Mouse (Mus musculus) heart, adult 9 months (tissue): ENCODE data around the gene Bnip1.

Experiments used
- DNase-seq, 2 experiments: peaks; one replicate each; pipeline ENCODE4 v3.0.0; 2022; ENCODE audit warnings: low spot score in 2 of 2

Bnip1 gene

GRCm38 (mm10) chr17:26780750-26781571, at the start of gene Bnip1:
Gene Bnip1, plus strand, starts transcription at chr17:26781066.
- peak; percentile 63 to 74 for DNase-seq

DNA sequence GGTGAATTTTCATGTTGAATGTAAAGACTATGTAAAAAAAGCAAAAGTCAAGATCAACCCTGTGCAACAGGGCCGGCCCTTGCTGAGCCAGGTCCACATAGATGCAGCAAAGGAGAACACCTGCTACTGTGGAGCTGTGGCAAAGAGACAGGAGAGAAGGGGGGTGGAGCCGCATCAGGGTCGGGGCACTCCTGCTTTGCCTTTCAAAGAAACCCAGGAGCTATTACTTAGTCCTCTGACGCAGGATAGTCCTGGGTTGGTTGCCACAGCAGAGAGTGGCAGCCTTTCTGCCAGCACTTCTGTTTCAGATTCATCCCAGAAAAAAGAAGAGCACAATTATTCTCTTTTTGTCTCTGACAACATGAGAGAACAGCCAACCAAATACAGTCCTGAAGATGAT, 38.3 kb upstream of the Bnip1 start:
- DNase-seq, result no peak

DNA sequence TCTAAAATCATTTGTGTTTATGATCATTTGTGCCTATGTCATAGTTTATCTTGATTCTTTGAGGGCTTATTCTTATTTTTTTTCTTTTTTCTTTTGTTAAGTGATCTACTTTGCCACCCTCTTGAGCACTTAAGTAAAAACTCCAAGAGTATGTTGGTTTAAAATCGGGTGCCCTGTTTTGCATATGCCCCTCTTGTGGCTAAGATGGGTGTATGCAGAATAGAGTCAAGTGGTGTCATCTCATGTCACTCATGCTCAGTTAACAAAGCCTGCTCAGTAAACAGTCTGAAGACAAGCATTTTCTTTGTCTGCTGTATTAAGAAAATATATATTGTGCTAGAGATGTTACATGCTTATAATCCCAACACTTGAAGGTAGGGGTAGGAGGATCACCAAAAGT, 37.6 kb upstream of the Bnip1 start:
- DNase-seq, result no peak

GRCm38 (mm10) chr17:26749975-26750374, 30.9 kb upstream of the Bnip1 start:
- no peak for DNase-seq

DNA sequence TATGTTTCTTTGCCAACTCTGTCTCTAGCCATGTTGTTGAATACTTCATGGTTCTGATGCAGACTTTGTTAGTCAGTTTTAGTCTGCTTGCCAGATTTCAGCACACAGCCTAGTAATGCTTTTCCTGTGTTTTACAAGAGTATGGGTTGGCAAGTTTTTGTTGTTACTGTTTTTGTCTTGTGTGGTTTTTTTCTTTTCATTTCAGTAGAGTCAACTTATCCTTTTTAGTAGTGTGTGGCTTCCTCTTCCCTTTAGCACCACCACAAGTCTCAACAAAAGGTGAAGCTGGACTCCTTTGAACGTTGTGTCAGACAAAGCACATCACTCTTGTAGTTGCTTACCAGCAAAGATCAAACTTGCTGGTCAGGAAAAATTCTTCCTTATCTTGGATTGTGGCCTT, 28.6 kb upstream of the Bnip1 start:
- DNase-seq, result no peak

GRCm38 (mm10) chr17:26753476-26753875, 27.4 kb upstream of the Bnip1 start:
- DNase-seq, result peak; percentile 10 to 23

DNA sequence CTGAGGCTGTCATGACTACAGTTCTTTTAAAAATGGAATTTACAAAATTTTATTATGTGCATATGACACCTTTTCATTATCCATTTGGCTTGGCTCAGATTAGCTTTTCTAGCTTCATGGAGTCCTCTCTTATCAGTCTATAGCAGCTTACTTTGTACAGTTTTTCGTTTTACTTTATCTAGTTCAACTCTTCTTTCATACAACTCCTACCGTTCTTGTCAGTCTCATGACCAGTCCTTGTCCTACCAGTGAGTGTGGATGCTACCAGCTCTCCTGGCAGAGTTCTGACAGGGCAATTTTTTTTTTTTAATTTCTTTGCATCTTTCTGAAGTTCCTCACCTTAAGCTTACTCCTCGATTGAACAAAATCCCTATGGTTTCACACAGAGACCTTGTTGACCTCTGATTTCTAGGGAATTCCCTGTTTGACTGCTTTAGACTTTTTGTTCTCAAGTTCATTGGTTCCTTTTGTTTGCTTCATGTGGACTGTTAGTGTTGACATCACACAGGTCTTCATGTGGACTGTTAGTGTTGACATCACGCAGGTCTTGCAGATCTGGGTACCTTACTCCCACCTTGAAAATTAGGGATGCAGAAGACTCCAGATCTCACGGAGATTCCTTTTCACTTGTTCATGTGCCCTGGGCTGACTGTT, 13.6 kb upstream of the Bnip1 start:
- no peak for DNase-seq

GRCm38 (mm10) chr17:26767754-26768124, 13.1 kb upstream of the Bnip1 start:
- DNase-seq, result no peak

DNA sequence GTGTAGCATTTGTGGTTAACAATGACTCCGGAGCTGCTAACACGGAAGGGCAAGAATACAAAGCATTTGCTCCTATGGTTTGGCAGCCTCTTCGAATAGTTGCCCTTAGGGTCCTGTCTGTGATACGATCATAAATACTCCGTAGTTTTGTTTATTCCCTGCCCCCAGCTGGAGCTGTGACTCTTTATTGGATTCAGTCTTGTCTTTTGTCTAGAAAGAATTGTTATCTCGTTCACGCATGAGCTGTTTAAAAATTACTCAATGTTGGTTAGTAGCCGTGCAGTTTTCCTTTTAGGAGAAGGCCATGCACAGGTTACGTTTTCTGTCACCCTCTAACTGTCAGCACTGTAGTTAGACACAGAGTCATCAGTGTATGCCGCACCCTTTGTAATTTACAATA, 4.7 kb upstream of the Bnip1 start:
- DNase-seq, result no peak

DNA sequence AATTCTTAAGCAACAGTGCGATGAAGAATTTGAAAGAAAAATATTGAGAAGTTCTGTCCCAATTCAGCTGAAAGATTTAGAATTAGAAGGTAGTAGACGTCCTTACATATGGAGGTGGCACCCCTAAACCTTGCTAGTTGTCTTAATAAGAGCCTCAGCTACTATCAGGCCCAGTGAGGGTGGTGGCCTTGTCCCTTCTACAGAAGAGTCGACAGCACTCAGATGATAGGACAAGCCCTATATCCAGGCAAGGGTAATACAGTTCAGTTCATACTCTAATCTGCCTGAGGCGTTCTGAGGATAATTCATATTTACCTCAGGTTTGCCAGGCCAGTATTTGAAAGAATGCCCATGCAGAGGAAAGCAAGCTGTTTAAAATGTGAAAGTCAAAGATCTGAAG, 2.9 kb upstream of the Bnip1 start:
- no peak for DNase-seq

- peak in 1 of 2 experiments; percentile 12 for DNase-seq
Observed at GRCm38 (mm10) chr17:26778430-26779100, 2.3 kb upstream of the Bnip1 start.

GRCm38 (mm10) chr17:26779471-26779870, 1.4 kb upstream of the Bnip1 start:
- DNase-seq, result no peak

- DNase-seq, result no peak
Observed at GRCm38 (mm10) chr17:26781610-26782043, 761 bp downstream of the Bnip1 start.

DNA sequence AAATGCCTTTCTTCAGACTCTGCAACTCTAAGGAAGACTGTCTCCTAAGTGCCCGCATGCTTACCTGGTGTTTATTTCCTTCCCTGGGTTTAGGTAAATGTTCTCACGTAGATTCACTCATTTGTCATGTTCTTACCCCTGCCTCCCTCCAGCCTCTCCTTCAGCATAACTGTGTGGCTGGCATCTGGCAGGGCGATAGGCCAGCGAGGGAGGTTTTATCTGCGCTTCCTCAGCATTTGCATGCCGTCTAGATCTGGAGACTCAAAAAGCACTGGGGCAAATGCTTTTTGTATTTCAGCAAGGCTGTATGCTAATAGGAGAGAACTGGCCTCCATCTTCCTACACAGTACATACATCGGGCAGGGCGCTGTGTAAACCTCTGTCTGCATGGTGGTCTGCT, 3.7 kb downstream of the Bnip1 start:
- no peak for DNase-seq

GRCm38 (mm10) chr17:26786586-26786985, 5.7 kb downstream of the Bnip1 start:
- DNase-seq, result no peak

DNA sequence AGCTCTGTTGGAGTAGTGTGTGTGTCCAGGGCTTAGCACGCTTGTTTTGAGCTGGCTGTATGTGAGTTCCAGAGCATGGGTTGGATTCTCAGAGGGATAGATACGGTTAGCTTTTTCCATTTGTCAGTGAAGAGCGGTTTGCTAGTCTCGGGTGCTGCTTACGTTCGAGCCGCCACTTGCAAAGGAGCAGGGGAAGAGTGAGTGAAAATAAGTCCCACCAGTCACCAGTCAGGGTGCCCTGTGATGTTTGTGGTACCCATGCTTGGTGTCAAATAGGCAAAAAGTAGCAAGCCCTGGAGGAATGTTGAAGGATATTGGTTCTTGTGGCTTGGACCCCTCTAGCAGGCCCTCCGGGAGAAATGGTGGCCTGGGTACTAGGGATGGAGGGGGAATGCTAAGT, 8.1 kb downstream of the Bnip1 start:
- DNase-seq, result no peak

DNA sequence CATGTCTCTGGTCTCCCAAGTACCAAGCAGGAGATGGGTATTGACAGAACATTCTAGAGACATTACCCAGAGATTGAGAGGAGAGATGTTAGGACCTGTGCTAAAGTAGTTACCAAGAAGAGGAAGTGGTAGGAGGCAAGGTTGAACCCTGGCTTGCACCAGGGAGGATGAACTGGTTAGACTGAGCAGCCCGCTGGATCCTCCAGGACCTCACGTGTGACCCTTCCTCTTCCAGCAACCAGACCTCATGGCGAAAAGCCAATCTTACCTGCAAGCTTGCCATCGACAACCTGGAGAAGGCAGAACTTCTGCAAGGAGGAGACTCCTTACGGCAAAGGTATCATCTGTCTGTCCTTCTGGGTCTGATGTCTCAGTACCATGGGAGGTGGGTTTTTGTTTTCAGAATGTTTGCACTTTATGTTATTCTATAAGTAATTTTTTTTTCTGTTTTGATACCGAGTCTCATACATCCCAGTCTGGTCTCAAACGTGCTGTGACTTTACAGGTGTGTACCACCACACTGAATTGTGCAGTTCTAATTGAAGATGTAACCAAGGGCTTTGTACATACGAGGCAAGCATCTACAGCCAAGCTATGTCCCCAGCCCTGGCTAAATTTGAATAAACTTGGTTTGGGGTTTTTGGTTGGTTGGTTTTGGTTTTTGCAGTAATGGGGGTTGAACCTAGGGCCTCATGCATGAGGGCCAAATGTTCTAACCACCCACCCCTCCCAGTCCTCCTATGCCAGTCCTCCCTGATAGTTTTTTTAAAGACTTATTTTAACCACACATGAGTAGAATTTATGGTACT, 8.8 kb downstream of the Bnip1 start:
- DNase-seq, result no peak

DNA sequence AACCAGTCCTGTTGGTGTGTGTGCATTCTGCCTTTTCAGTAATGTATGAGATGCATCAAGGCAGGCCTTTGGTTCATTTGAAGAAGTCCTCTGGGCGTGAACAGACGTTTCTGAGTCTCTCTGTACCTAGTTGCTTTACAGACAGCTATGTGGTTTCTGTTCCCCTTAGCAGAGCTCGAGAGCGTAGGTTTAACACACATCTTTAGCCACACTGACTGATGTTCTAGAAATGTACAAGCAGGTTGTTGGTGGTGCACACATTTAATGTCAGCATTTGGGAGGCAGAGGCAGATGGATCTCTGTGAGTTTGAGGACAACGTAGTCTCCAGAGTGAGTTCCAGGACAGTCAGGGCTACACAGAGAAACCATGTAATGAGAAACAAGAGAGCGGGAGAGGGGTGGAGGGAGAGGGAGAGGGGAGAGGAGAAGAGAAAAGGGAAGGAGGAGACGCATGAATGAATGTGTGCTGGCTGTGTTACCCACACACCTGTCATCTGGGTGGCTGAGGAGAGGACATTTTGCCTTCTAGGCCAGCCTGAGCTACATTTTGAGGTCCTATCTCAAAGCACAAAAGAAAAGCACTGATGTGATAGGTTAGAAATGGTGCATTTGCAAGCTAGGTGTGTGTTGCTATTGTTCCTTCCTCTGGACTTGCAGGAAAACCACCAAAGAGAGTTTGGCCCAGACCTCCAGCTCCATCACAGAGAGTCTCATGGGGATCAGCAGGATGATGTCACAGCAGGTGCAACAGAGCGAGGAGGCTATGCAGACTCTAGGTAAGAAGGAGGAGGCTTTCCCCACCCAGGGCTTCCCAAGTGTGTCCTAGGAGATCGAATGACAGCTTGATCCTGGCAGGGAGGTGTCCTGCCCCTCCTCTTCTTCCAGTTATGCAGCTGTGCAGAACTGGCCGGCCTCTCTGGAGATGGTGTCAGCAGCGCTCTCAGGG, 9.7 kb downstream of the Bnip1 start:
- no peak for DNase-seq

- no peak for DNase-seq
Observed at GRCm38 (mm10) chr17:26791580-26791979, 10.7 kb downstream of the Bnip1 start.

DNA sequence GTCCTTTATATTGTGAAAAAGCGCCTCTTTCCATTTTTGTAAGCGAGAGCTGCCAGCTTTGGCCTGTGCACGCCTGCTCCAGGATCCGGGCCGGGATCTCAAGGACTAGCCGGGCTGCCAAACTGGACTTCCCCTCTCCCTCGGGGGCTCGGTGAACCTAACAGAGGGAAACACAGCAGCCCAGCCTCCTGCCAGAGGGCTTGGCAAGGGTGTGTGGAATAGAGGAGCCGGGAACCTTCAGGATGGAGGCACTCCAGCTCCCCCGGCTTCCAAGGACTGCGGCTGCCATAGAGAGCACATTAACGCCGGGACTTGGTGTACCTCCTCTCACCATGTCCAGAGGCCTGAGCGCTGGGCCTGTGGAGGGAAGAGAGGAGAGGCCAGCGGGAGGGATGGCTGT, 11.2 kb downstream of the Bnip1 start:
- peak; percentile 43 to 61 for DNase-seq
